Mouse (Mus musculus) layer of hippocampus, adult 18-20 months (tissue): ENCODE measurements at regions not wholly inside any gene's neighbourhood (a gene's known extent, or its start where the extent isn't known, plus 50 kb on each side); places are given as distances from the start of the nearest gene placed in this dataset.
A peak's percentile ranks its signal among the peaks of the same experiment; 100 is the strongest.

ENCODE experiments used
- DNase-seq, 2 experiments: peaks; one replicate each; pipeline ENCODE4 v3.0.0; 2022; ENCODE audit warnings: low spot score in 2 of 2

- DNase-seq = no peak
Measured at GRCm38 (mm10) chr15:7572221-7572620, 174.0 kb upstream of the Egflam start.

GRCm38 (mm10) chr15:7574264-7574663 is 176.1 kb upstream of the Egflam start:
- no peak for DNase-seq

- DNase-seq = peak in 1 of 2 experiments; percentile 8
Measured at GRCm38 (mm10) chr15:7574811-7575210, 176.6 kb upstream of the Egflam start.

- DNase-seq = no peak
Measured at GRCm38 (mm10) chr15:7578439-7578838, 180.2 kb upstream of the Egflam start.

- DNase-seq = no peak
Measured at GRCm38 (mm10) chr15:7587210-7587609, 189.0 kb upstream of the Egflam start.

- no peak for DNase-seq
Measured at GRCm38 (mm10) chr15:7591486-7591885, 193.3 kb upstream of the Egflam start.

GRCm38 (mm10) chr15:7597335-7597734 is 199.1 kb upstream of the Egflam start:
- no peak for DNase-seq

GRCm38 (mm10) chr15:7597805-7598204 is 199.6 kb upstream of the Egflam start:
- no peak for DNase-seq

GRCm38 (mm10) chr15:7601540-7601939 is 203.3 kb upstream of the Egflam start:
- no peak for DNase-seq

GRCm38 (mm10) chr15:7604847-7605246 is 205.8 kb upstream of the Gdnf start:
- no peak for DNase-seq

- DNase-seq = no peak
Measured at GRCm38 (mm10) chr15:7617954-7618353, 192.7 kb upstream of the Gdnf start.

GRCm38 (mm10) chr15:7623026-7623425 is 187.6 kb upstream of the Gdnf start:
- DNase-seq = no peak

GRCm38 (mm10) chr15:7624689-7625472 is 185.8 kb upstream of the Gdnf start:
- no peak for DNase-seq

GRCm38 (mm10) chr15:7629826-7630225 is 180.8 kb upstream of the Gdnf start:
- DNase-seq = no peak

GRCm38 (mm10) chr15:7635234-7635633 is 175.4 kb upstream of the Gdnf start:
- no peak for DNase-seq

GRCm38 (mm10) chr15:7639444-7639843 is 171.2 kb upstream of the Gdnf start:
- DNase-seq = peak in 1 of 2 experiments; percentile 12

- no peak for DNase-seq
Measured at GRCm38 (mm10) chr15:7642075-7642474, 168.6 kb upstream of the Gdnf start.

- no peak for DNase-seq
Measured at GRCm38 (mm10) chr15:7650705-7651104, 159.9 kb upstream of the Gdnf start.

GRCm38 (mm10) chr15:7663888-7664287 is 146.8 kb upstream of the Gdnf start:
- DNase-seq = no peak

- no peak for DNase-seq
Measured at GRCm38 (mm10) chr15:7669631-7670030, 141.0 kb upstream of the Gdnf start.

GRCm38 (mm10) chr15:7676970-7677369 is 133.7 kb upstream of the Gdnf start:
- DNase-seq = no peak

- no peak for DNase-seq
Measured at GRCm38 (mm10) chr15:7678711-7679110, 131.9 kb upstream of the Gdnf start.

GRCm38 (mm10) chr15:7681011-7681410 is 129.6 kb upstream of the Gdnf start:
- no peak for DNase-seq
